Mouse (Mus musculus): ENCODE measurements at regions not wholly inside any gene's neighbourhood (a gene's known extent, or its start where the extent isn't known, plus 50 kb on each side); places are given as distances from the start of the nearest gene placed in this dataset.

DNA sequence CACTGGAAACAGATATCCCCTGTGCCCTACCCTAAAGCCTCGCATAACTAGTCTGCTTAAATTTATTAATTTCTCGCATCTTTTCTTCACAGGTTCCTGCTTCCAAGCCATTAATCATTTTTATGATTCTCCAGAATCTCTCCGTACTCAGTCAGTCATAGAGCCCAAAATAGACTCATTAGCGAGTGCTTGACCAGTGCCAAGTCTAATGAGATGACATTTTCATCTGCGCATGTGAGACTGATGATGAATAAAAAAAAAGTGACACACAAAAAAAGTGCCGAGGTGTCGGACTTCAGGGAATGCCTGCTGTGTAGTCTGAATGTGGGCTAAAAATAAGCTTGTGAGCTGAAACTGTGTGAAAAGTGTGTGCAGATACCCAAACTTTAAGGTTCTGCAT lies 243.3 kb downstream of the Otol1 start:
- TF ChIP-seq CTCF (IDR thresholded peaks at IDR 0.05; ENCODE audit: control insufficient read depth, insufficient read depth, insufficient read length) = no peak
- TF ChIP-seq MAX (IDR thresholded peaks at IDR 0.05) = no peak
- no peak for TF ChIP-seq USF1 (IDR thresholded peaks at IDR 0.05; ENCODE audit: low read depth)
- TF ChIP-seq MYOG (IDR thresholded peaks at IDR 0.05; ENCODE audit: control insufficient read depth, extremely low read depth, insufficient read length) = no peak
- no peak for TF ChIP-seq FOSL1 (IDR thresholded peaks at IDR 0.05; ENCODE audit: insufficient read depth, low read length, poor library complexity, severe bottlenecking)
- no peak for TF ChIP-seq CEBPB (IDR thresholded peaks at IDR 0.05; ENCODE audit: low read depth)
